Mouse (Mus musculus) heart, adult 2 months (tissue): Measurements from ENCODE around the gene Mcfd2.

ENCODE experiments used
- CTCF ChIP-seq: fragments of 200-600 bp; IDR thresholded peaks from 2 replicates; pipeline ENCODE4 v1.8.1; 2022; ENCODE audit warnings: antibody characterized with exemption, mild to moderate bottlenecking, moderate library complexity
- POLR2A ChIP-seq: fragments of 200-500 bp; IDR thresholded peaks from 2 replicates; pipeline ENCODE4 v1.6.1; 2011; ENCODE audit warnings: mild to moderate bottlenecking, low read depth, low read length, control low read depth; ENCODE audit not compliant: insufficient read depth

GRCm38 (mm10) chr17:87214523-87214922 is 51.2 kb downstream of the Mcfd2 start:
- TF ChIP-seq CTCF (no peak), POLR2A (no peak)
